Mouse (Mus musculus) adrenal gland, postnatal 10 days (tissue): Measurements from ENCODE around the gene Brca2. TPM values are rescaled to one million over a fixed set of nuclear protein-coding genes. Genes with fewer than 3 reads are reported as not detected.
A peak's percentile ranks its signal among the peaks of the same experiment; 100 is the strongest.

Source experiments
- DNase-seq: peaks from one replicate; pipeline ENCODE4 v3.0.0; 2021; ENCODE audit warnings: mixed read lengths
- total RNA-seq, 2 experiments: library from RNA; stranded (reverse); gene quantifications; 2 replicates each; pipeline ENCODE4 v1.2.3; 2021

The Brca2 gene
- total RNA-seq, 2 experiments from 2014 or later = 12.9 to 15.1 TPM

DNA sequence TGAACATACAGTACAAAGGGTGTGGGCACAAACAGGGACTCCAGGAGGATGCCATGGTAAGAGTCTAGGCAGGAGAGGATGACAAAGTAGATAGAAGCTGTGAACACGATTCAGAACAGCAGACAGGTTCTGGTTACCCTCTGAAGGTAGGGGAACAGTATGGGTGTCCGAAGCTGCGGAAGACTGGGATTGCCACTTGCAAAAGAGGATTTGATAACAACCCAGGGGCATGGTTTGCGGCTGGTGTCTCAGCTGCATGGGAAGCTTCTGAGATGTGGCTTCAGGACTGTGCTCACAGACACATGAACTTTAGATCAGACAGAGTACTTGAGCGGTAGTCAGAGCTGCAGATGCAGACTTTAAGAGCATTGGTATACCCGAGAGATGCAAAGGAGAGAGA is 42.0 kb downstream of the Brca2 start:
- DNase-seq = no peak

DNA sequence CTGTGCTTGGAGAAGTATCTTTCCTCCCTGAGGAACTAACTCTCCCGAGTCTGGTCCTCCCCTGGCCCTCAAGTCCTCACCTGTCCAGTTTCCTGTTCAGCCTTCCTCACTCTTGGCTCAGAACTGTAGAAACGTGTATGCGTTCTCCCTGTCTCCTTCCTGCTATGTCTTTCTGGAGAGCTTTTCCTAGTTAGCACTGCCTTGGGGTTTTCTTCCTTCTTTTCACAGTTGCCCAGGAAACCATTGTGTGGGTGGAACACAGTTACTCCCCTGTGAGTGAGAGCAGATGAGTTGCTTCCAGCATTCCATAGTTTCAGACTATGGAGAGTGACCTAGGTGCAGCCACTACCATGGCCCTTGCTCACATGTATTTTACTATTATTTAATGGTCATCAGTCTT is 43.8 kb downstream of the Brca2 start:
- DNase-seq = no peak

DNA sequence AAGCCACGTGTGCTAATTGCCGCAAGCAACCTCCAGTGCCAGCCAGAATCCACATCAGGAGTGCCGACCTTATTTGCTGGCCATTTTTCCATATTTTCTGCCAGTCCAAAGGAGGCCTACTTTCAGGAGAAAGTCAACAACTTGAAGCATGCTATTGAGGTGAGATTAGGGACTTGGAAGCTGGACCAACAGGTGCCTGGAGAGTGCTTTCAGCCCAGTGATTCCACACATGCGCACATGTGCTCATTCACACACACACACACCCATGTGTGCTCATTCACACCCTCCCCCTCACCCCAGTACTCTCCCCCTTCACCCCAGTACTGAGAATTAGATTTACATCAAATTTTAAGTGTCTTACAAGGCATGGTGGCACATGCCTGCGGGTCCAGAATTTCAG is 44.5 kb downstream of the Brca2 start:
- no peak for DNase-seq

DNA sequence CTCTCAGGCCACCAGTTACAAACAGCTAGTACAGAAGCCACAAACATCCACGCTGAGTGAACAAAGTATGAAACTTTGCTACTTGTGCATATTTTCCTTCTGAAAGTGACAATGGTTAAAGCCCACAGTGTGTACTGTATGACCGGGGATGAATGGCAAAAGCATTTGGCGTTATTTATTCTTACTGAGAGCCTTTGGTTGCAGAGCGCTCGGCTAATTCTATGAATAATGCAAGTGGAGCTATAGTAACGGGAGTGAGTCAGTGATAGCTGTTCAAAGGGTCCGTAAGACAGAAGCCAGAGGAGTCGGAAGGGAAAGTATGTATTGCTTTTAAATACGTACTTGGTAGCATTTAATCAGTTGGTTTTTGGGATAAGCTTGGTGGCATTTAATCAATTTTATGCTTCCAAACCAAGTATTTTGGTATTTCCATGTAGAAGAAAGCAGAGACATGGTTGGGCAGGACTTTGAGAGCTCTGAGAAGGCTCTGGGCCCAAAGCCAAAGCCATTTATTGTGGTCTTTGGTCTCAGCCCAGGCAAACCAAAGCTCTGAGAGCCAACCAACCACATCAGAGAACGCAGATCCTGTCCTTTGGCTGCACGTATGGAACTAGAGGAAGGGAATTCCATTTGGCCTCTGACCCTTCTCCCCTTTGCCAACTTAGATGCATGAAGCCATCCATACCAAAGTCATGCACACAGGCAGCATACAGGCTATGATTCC is 48.2 kb downstream of the Brca2 start:
- no peak for DNase-seq

DNA sequence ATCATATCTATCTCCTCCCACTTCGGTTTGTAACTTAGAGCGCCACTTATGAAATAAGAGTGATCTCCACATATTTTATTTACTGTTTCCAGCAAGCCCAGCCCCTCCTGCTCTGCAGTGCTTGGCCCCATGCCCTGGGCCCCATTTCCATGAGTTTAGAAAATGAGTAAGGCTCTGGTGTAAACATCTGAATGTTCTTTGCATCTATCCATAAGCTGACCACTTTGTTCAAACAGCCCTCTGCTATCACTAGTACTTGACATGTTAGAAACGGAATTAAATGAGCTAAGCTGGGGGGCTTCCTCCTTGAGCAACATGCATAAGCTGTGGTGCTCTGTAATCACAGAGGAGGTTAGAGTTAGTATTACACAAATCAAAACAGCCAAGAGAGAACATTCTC is 52.0 kb downstream of the Brca2 start:
- DNase-seq = no peak

DNA sequence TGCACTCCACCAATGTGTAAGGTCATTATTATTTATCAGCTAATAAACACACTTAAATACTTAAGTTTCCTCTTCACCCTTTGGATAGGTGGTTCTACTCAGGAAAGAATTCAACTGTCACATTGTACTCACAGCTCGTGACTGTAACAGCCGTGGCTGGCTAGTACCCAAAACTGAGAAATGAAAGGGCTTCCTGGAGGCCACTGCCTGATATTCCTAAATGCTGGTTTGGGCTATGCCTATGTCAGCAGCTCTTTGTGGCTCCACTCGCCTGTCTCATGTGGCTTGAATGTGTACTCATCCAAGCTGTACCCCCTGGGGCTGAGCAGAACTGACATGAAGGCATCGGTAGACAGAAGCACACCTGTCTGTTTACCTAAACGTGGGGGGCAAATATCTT is 52.5 kb downstream of the Brca2 start:
- no peak for DNase-seq

DNA sequence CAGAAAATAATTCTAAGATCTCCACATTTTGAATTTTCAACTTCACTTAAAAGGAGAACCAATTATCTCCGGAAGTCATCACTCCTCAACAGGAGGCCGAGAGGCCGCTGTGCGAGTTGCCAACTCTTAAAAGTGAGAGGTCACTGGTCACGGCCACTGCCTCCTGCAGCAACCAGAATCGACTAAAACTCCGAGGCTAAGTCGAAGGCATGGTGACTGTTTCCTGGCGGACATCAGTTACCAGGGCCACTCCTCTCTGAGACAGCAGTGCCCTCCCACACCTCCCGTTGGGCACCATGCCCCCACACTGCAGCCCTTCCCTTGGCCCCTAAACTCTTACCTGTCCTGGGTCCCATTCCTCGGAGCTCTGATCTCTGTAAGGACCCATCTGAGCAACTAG is 54.4 kb downstream of the Brca2 start:
- DNase-seq = no peak

DNA sequence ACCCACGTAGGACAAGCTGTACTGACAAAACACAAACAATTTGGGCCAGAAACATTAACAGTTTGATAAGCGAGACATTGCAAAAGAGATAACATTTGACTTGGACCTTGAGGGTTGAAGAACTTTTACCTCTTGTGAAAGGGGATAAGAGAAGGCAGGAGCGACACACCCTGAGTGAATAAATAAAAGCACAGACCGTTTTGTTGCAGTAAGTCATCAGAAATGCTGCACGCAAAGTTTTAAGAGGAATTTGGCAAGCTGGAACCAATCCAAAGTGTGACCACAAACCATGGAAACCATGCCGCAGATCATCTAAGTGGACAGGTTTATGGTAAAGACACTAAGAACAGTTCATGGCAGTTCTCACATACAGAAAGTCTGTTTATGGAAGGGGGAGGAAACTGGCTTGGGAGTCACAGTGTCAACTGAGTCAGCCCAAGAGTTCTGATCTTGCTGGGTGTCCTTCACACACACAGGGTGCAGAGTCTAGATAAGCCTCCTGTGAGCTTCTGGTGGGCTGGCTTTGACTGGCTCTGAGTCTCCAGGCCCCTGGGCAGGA is 56.3 kb downstream of the Brca2 start:
- DNase-seq = no peak

DNA sequence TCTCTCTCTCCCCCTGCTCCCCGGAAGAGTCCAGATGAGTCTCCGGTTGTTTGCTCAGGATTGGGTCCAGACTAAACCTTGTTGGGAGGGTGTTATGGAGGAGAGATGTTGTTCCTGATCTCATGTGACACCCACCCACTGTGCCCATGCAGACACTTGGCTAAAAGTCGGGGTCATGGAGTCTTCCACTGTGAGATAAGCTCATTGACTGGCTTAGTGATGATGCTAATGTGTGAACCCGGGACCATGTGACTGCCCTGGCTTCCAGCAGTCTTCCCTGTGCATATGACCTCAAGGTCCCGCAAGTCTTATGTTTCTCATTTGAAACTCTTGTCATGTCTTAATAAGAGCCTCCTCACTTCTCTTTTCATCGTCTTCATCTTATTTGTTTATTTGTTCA is 58.8 kb downstream of the Brca2 start:
- no peak for DNase-seq

DNA sequence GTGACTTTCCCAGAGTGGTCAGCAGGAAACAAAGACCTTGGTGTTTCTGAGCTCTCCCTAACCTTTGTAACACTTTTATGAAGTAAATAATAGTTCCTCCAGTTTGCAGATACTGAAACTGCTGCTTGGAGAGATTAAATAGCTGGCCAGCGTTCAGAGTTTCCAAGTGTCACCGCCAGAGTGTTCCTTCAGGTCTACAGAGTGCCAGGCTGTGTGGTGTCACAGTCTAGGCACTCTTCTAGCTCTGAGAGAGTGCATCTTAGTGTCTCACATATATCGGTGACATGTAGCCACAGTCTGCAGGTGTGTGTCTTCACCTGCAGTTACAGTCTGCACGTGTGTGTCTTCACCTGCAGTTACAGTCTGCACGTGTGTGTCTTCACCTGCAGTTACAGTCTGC is 60.8 kb downstream of the Brca2 start:
- DNase-seq = no peak

DNA sequence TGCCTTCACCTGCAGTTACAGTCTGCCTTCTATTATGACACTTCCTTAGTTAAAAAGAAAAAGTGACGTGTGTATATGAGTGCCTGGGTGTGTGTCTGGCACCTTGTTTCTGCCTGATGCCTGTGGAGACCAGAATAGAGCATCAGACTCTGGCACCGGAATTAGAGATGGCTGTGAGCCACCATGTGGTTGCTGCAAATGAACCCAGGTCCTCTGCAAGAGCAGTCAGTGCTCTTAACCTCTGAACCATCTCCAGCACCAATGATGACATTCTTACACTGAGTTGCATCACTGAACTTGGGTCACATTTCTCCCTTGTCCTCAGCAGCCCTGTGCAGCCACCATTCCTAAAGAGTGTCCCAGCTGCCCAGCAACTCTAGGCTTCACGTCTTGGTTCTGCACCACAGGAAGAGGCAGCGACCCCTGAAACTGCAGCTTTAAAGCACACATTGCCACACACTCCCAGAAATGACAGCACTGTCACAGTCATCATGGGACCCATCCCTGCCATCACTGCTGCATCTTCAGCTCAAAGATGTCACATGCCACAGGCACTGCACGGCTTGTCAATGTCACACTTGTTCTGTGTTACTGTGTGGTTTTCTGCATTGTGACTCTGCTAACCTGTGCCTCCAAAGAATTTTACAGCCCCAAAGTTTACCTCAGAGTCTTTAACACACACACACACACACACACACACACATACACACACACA is 61.3 kb downstream of the Brca2 start:
- peak; percentile 76 for DNase-seq

DNA sequence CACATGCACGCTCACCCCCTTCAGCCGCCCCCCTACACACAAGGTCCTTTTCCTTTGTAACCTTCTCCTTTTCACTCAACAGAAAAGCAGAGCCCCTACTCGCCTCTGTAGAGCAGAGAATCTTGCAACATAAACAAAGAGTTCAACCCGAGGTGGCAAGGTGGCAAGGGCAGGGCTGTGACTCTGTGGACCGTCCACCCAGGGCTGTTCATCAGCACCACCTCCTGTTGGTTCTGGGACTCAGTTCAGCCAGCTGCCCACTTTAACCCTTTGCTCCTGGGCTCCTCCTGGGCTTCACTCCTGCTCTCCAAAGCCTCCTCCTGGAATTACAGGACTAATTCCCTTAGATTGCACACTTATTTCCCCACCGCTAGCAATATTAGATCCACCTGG is 61.9 kb downstream of the Brca2 start:
- no peak for DNase-seq

DNA sequence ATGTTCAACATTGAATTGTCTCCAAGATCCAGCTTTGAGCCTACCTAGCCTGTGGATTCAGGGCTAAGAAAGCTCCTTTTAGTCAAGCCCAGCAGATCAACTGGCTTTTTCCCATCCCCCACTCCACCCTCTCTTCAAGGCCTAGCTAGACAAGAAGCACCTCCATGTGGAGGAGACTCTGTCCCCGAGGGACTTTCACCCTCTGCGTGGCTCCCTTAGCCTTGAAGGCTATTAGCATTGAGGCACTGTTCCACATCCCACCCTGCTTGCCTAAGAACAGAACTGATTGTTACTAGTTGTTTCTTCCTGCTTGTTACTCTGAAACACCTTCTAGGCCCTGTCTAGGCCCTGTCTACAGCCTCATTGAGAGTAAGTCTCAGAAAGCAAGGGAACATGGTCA is 67.5 kb downstream of the Brca2 start:
- DNase-seq = no peak

DNA sequence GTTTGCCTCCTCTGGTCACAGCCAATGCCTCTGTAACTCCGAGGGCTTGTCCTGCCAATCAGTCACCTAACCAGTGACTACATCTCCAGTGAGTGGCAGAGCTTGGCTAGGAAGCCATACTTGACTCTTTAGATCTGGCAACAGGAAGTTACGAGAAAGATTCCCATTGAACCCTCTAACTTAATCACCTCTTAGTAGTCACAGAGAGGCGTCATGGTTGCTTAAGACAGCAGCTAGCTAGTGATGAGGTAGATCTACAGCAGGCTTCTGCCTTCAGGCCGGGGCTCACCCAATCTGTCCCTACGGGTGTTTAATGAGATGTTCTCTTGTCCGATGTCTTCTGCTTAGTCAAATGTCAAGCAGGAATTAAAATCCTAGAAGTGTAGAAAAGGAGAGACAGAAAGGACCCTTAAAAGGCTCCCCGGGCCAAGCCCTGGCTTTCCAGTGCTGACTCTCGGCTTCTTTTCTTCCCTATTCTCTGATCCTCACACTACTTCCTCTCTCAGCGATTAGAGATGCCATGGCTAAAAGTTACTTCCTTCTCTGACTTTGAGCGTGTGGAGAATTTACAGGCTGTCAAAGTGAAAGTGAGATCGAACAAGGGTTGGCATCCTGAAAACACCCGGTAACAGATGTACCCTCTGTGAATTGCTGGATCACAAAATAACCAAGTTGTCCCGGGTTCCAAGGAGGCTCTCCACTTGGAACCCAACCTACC is 69.9 kb downstream of the Brca2 start:
- DNase-seq = no peak

DNA sequence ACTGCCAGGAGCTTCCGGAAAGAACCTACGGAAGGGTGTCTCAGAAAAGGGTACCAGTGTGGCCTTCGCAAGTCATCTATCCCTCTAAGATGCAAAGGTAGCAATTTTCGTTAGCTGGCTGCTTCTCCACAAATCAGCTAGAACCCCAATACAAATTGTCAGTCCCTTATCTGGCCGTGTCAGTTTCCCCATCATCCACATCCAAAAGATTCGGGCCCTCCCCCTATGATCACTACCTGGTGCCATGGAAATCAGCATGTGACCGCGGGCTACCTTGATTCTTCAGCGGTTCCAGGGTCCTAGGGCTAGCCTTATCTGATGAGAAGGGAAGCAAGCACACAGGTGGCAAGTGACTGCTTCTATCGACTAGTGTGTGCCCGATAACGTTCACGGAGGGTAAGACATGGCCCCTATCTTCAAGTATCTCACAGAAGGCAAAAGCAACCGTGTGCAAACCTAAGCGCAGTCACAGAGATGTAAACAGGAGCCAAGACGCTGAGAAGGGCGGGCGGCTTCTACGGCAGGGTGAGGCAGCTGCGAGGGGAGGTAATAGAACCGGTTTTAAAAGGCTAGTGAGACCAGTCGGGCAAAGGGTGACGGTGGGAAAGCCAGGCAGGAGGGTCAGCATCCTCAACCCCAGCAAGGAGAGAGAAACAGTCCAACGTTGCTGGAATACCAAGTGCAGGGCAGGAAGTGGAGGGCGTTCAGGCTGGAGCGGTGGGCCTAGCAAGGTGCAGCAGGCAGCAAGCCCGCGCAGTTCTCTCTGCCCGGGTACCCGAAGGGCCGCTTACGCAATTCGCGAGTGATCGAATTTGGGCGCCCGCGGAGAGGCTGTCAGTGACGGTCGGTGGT is 70.7 kb downstream of the Brca2 start:
- DNase-seq = peak; percentile 64

DNA sequence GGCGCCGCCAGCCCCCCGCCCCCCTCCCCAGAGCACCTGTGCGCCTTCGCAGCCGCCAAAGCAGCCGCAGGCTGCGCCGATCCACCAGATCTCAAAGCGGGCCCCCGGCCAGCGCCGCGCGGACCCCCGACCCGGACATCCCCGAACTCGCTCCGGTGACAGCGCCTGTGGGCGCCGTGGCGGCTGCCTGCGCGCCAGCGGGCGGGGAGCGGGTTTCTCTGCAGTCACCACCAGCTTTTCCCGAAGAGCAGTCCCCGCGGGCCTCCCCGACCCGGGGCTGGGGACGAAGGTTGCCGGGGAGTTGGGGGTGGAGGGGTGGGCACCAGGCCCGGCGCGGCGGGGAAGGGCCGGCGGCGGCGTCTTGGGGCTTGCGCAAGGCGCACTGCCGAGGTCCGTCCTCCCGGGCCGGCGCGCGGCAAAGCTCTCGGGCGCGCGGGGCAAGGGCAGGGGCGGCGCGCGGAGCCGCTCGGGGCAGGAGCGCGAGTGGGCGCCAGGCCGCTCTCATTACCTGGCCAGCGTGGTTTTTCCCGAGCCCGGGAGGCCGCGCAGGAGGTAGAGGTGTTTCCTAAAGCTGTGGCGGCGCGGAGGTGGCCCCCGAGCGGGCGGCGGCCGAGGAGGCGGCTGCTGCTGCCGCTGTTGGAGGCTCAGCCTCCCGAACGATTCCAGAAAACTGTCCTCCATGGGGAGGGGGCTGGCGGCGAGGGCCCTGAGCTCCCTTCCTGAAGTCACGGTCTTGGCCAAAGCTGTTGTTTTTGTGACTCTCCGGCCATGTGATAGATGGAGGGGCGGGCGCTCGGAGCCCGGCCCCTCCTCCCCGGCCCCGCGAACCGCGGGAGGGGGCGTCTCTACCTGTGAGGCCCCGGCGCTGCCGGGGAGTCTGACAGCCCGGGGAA is 71.6 kb downstream of the Brca2 start:
- DNase-seq = peak; percentile 81

DNA sequence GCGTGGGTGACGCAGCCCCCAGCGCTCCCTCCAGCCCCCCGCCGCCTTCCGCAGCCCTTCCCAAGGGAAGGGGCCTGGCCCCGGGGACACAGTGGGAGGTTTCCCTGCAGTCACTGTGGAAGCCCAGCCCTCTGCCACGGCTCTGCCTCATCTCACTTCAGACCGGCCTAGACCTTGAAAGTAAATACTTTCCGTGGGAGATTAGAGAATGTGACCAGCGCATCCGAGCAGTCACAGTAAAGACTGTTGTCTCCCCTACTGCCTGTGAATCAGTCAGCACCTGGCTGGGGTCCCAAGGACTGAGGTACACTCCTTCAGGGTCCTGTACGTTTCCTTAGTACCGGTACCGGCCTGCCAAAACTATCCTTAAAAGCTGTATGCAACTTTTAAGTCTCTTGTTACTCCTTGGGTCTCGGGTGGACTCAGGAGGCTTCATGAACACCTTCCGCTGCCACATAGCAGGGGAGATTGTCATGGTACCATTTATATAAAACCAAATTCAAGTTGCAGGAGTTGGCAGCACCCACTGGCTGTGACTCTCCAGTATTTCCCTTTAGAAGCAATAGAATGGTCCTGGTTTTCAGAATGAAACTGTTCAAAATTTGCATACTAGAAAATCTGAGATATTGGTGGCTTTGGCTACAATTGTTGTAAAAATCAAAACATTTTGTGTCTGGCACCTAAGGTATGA is 72.4 kb downstream of the Brca2 start:
- DNase-seq = no peak

DNA sequence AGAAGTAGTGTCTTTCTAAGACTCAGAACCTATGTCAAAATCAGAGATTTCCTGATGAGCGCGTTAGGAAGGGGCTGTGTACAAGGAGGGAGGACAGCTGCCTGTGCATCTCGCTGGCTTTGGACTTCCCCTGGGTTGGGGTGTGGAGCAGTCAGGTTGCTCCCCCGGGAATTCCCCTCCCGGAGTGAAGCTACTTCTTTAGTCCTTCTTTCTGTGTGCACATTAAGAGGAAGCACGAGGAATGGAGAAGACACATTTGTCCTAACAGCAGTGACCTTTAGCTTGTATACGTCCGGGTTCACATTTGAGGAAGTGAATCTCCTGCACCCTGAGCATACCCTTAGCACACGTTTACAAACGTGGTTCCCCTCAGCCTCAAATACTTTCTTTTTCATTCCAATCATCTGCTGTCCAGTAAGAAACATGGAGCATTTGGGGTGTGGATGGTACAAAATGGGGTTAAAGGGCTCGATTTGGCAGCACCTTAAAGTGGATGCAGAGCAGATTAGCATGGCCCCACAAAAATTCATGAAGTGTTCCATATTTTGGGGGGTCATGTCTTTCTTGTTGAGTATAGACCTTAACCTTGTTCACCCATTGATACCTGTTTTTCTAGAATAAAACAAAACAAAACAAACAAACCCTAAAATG is 73.1 kb downstream of the Brca2 start:
- DNase-seq = no peak

DNA sequence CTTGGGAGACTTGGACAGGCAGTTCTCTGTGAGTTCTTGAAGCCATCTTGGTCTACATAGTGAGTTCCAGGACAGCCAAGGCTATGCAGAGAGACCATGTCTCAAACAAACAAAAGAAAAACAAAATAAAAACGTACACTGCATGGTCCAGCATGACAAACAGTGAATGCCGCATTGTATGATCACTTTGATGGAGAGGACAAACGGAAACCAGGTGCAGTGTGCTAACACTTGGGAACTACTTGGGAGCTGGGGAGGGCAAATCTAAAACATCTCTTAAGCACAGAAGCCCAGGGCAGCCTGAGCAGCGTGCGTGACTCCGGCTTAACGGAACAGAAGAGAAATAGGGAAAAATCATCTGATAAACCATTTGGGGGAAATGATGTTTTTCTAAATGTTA is 74.7 kb downstream of the Brca2 start, which contains the start of gene N4bp2l1:
N4bp2l1 (minus strand) TSS at position 101 of the 400 bp plus-strand sequence.
- DNase-seq = no peak
